10 mouse cellular contexts compared by ENCODE assay signal in genomic region chr19:43890487-43890886, GRCm38 (mm10). TPM values are rescaled to one million over a fixed set of nuclear protein-coding genes. Genes with fewer than 3 reads are reported as not detected.
DNase-seq lines count a peak whose midpoint lies in the region; ATAC-seq lines count a peak whose summit lies in the region.
"Had no signal": no experiment of that assay in that cellular context is flagged by ENCODE, and none has a peak within 500 bp of the region (broad histone marks: within the 10 kb centered on the region; RNA-seq: fewer than 3 reads in every experiment).

No protein-coding gene starts in this region.

- no peak for DNase-seq in hindbrain, embryonic 10.5 days (ENCODE audit: low spot score)
- peak; percentile 74 for DNase-seq in intestine, embryonic 14.5 days (ENCODE audit: low spot score)
- peak; percentile 53 to 73 for DNase-seq in kidney, postnatal 4 days
- peak; percentile 43 for DNase-seq in lung, postnatal 25 days (ENCODE audit: low spot score)
- no peak for DNase-seq in spleen, adult 12 weeks (ENCODE audit: low spot score)
- no peak for DNase-seq in cerebellum, adult 9-11 months
- no peak for DNase-seq in urinary bladder, adult 2 months (ENCODE audit: low spot score)
- DNase-seq: gastrocnemius, postnatal 14 days had no signal

- no peaks in the 10 kb centered on the region for H3K27me3 ChIP-seq in hindbrain, embryonic 10.5 days (ENCODE audit: insufficient read depth, poor library complexity, severe bottlenecking)
- no peaks in the 10 kb centered on the region for H3K27me3 ChIP-seq in hindbrain, embryonic 16.5 days (replicated peaks; ENCODE audit: control insufficient read depth, insufficient read depth, low read length)
- no peaks in the 10 kb centered on the region for H3K27me3 ChIP-seq in intestine, embryonic 14.5 days (replicated peaks; ENCODE audit: control insufficient read depth, insufficient read depth, low read length)

- peak overlapping the region; percentile 20 for H3K4me3 ChIP-seq in hindbrain, embryonic 10.5 days
- H3K4me3 ChIP-seq in hindbrain, embryonic 16.5 days (ENCODE audit: low read length): no peak overlapping the region
- peak overlapping the region; percentile 43 for H3K4me3 ChIP-seq in intestine, embryonic 14.5 days (ENCODE audit: low read depth, low read length)

- peak overlapping the region; percentile 37; the same call in 1 of the 2 replicates for H3K27ac ChIP-seq in hindbrain, embryonic 10.5 days
- no peak overlapping the region for H3K27ac ChIP-seq in hindbrain, embryonic 16.5 days (ENCODE audit: low read depth, low read length)
- peak overlapping the region; percentile 86 for H3K27ac ChIP-seq in intestine, embryonic 14.5 days (ENCODE audit: low read depth)

- WGBS in hindbrain, embryonic 10.5 days: 68% methylated on average over 5 of the region's 5 CpGs
- 62% methylated on average over 5 of the region's 5 CpGs for WGBS in hindbrain, embryonic 16.5 days
- WGBS in intestine, embryonic 14.5 days: 57% methylated on average over 5 of the region's 5 CpGs

- ATAC-seq in hindbrain, embryonic 16.5 days: no peak
- ATAC-seq in intestine, embryonic 14.5 days (replicated peaks; ENCODE audit: low FRiP score, low TSS enrichment, low read depth): peak; percentile 82
- ATAC-seq: inflammation-experienced regulatory T-cells, adult 6 months had no signal

- H3K9me3 ChIP-seq in hindbrain, embryonic 10.5 days: no peaks in the 10 kb centered on the region
- H3K9me3 ChIP-seq in hindbrain, embryonic 16.5 days (ENCODE audit: control insufficient read depth, low read length): no peaks in the 10 kb centered on the region
- 0 out of 2 replicates have a peak, but pooled peaks cover 4% of the 10 kb centered on the region for H3K9me3 ChIP-seq in intestine, embryonic 14.5 days (ENCODE audit: control insufficient read depth, low read length)

- H3K9ac ChIP-seq in hindbrain, embryonic 16.5 days (ENCODE audit: low read depth, low read length): no peak overlapping the region
- H3K9ac ChIP-seq in intestine, embryonic 14.5 days (ENCODE audit: low read length): peak overlapping the region; percentile 45

- H3K4me2 ChIP-seq in hindbrain, embryonic 16.5 days (ENCODE audit: low read length): no peak overlapping the region
- peak overlapping the region; percentile 35 for H3K4me2 ChIP-seq in intestine, embryonic 14.5 days (ENCODE audit: low read length)

- no peaks in the 10 kb centered on the region for H3K36me3 ChIP-seq in hindbrain, embryonic 10.5 days
- H3K36me3 ChIP-seq in hindbrain, embryonic 16.5 days (ENCODE audit: control insufficient read depth, insufficient read depth, low read length): no peaks in the 10 kb centered on the region
- H3K36me3 ChIP-seq in intestine, embryonic 14.5 days (ENCODE audit: control insufficient read depth, insufficient read depth, low read length): no peaks in the 10 kb centered on the region

- peaks cover 17% of the 10 kb centered on the region for H3K4me1 ChIP-seq in hindbrain, embryonic 10.5 days (replicated peaks)
- no peaks in the 10 kb centered on the region for H3K4me1 ChIP-seq in hindbrain, embryonic 16.5 days (ENCODE audit: control insufficient read depth, insufficient read depth, low read depth, low read length)
- H3K4me1 ChIP-seq in intestine, embryonic 14.5 days (replicated peaks; ENCODE audit: control insufficient read depth, insufficient read depth, low read length): peaks cover 15% of the 10 kb centered on the region

RNA-seq across cellular contexts. Expression of gene Dnmbp, which starts 49.5 kb away (rescaled TPM):
- 16.2 and 16.4 TPM in 2 replicates for polyA plus RNA-seq in hindbrain, embryonic 10.5 days (2016; fragmentation: Nextera tagmentation; extraction: Ambion mirVana)
- 8.1 and 8.9 TPM in 2 replicates for polyA plus RNA-seq in hindbrain, embryonic 16.5 days (2015; fragmentation: Nextera tagmentation; extraction: Ambion mirVana)
- 37.5 and 37.7 TPM in 2 replicates for polyA plus RNA-seq in intestine, embryonic 14.5 days (2014; fragmentation: Nextera tagmentation; extraction: Ambion mirVana)
- polyA plus RNA-seq in urinary bladder, adult 2 months (2012; rRNA removed): 33.7 and 34.7 TPM in 2 replicates

Comparison
In these comparisons a context has a peak if more than half of its experiments do, and no peak if none do; other contexts are left out.
1. DNase-seq: peak in intestine, embryonic 14.5 days (single experiment), kidney, postnatal 4 days (2 of 2) and lung, postnatal 25 days (single experiment); none in hindbrain, embryonic 10.5 days (single experiment), spleen, adult 12 weeks (single experiment), cerebellum, adult 9-11 months (single experiment) and urinary bladder, adult 2 months (single experiment).